Mouse (Mus musculus): Measurements from ENCODE around the gene D630045J12Rik. TPM values are rescaled to one million over a fixed set of nuclear protein-coding genes. Genes with fewer than 3 reads are reported as not detected.

D630045J12Rik gene
- polyA plus RNA-seq, 1 experiment from 2014 or later = 16.9 TPM

DNA sequence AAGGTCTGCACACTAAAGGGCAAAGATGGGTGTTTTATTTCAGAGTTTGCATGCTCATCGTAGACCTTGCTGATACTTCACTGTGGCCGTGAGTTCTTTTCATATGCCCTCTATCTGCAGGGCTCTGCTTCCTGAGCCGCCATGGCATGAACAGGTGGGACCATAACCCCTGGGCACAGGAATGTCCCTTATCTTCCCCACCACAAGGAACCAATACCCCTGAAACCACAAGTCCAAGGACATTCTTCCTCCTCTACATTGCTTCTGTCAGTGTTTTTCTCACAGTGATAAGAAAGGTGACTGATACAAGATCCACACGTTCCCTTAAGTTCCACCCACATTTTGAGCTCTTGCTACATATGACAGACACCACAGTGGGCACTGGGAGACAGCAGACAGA is 3.0 kb upstream of the D630045J12Rik start:
- no peaks in the 10 kb centered on the region for H3K27me3 ChIP-seq
- 96% methylated on average over 4 of the region's 4 CpGs for WGBS
- H3K9me3 ChIP-seq = no peaks in the 10 kb centered on the region
- no peak overlapping the region for H3K27ac ChIP-seq (replicated peaks)
- H3K4me3 ChIP-seq = no peak overlapping the region
- H3K9ac ChIP-seq = no peak overlapping the region
- H3K4me1 ChIP-seq (replicated peaks) = peaks cover 18% of the 10 kb centered on the region
- no peaks in the 10 kb centered on the region for H3K36me3 ChIP-seq
- no peak for ATAC-seq (ENCODE audit: low FRiP score, low read depth)
- no peak overlapping the region for H3K4me2 ChIP-seq

DNA sequence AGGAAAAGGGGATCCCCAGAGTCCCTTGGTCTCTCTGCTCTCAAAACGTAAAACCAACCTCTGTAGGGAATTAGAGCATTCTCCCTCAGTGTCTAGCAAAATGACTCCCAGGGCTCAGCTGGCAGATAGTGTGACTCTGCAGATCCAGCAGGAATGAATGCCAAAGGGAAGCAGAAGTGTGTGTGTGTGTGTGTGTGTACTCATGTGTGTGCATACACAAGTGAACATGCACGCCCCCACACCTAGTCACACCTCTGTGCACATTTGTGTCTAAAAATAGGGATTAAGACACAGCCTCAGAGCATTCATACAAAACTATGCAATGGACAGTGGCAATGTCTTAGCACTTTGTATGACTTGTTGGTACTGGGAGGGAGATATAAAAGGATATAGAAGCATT is 2.0 kb upstream of the D630045J12Rik start:
- Histone ChIP-seq H3K36me3 (no peaks in the 10 kb centered on the region), H3K27me3 (no peaks in the 10 kb centered on the region), H3K4me3 (no peak overlapping the region), H3K9me3 (no peaks in the 10 kb centered on the region), H3K27ac (replicated peaks) (no peak overlapping the region), H3K9ac (no peak overlapping the region), H3K4me2 (no peak overlapping the region), H3K4me1 (replicated peaks) (peaks cover 28% of the 10 kb centered on the region)
- no peak for ATAC-seq (ENCODE audit: low FRiP score, low read depth)
- 40% methylated on average over 2 of the region's 2 CpGs for WGBS

DNA sequence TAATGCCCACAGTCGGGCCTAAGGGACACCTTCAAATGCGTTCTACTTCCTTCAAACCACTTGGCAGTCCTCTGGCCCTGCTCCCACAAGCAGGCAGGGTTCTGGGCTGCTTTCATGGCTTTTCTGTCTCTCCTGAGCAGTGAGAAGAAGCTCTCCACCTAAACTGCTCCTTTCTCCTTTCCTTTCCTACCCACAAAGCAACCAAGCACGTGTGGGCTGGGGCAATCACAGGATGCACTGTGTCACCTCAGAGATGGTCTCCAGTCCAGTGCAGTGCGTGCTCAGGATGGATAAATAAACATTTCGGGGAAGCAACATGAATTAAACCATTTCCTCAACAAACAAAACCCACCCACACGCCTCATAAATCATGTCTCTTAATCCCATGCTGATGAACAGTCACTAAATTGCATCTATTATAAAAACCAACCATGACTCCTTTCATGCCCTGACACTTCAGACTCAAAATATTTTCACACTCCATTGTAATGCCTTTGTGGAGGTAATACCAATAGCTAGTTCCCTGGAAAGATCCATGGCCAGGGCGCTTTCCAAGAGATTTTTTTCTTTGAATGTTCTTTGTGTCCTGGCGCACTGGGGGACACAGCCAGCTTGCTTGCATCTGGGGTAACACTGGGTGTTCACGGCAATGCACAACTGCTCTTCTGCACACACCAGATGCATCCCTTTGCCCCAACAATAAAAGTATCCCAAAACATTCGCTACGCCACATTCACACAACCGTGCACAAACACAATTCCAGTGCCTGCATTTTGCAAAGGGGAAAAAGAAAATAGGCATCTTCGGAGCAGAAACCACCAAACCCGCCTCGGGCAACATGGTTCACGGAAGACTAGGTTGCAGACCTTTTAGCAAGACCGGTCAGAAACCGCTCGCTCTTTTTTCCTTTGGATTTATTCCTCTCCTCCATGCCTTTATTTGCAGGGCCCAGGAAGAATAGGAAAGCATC is 758 bp downstream of the D630045J12Rik start:
- H3K4me1 ChIP-seq (replicated peaks) = peaks cover 51% of the 10 kb centered on the region
- H3K4me3 ChIP-seq = peak overlapping the region; percentile 74
- H3K4me2 ChIP-seq = peak overlapping the region; percentile 71
- no peaks in the 10 kb centered on the region for H3K27me3 ChIP-seq
- 3% methylated on average over 19 of the region's 19 CpGs for WGBS
- peak overlapping the region; percentile 95 for H3K27ac ChIP-seq (replicated peaks)
- peak overlapping the region; percentile 92 for H3K9ac ChIP-seq
- H3K36me3 ChIP-seq = no peaks in the 10 kb centered on the region
- no peaks in the 10 kb centered on the region for H3K9me3 ChIP-seq
- ATAC-seq (ENCODE audit: low FRiP score, low read depth) = peak; percentile 1; the same call in 1 of the 2 replicates

DNA sequence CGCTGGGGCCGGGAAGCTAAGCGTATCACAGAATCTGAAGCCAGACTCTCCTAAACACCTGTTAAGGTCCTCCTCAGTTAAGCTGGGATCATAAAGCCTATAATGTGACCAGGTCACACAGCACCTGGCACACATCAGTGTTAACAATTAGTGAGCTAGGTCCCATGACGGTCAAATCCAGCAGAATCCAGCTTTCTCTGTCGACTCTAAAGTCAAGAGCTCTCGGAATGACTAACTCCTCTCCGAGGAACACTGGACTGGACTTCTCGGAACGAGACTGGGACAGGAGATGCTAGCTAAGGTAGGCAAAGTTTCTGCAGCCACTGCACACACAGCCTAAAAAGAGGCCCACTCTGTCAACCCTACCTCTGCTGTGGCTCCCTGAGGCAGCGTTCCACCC is 1.7 kb downstream of the D630045J12Rik start:
- no peaks in the 10 kb centered on the region for H3K36me3 ChIP-seq
- no peaks in the 10 kb centered on the region for H3K9me3 ChIP-seq
- H3K27me3 ChIP-seq = no peaks in the 10 kb centered on the region
- 47% methylated on average over 10 of the region's 10 CpGs for WGBS
- peaks cover 53% of the 10 kb centered on the region for H3K4me1 ChIP-seq (replicated peaks)
- peak overlapping the region; percentile 95 for H3K27ac ChIP-seq (replicated peaks)
- peak overlapping the region; percentile 71 for H3K4me2 ChIP-seq
- ATAC-seq (ENCODE audit: low FRiP score, low read depth) = no peak
- H3K4me3 ChIP-seq = peak overlapping the region; percentile 74
- peak overlapping the region; percentile 92 for H3K9ac ChIP-seq

DNA sequence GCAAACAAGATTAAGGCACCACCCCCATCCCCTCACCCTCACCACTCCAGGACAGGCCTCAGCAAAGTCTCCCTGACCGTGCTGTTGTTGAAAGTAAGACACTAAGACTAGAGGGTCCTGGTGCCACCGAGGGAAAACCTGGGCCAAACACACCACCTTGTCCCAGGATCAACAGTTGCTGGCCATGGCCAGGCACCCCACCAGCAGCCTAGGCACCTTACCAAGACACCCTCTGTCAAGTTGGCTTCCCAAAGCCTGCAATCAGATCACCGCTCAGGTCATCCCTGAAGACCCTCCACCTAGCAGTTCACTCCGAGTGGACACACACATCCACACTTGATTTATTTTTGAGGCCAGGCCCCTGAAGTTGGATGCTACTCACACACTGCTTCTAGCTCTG is 2.3 kb downstream of the D630045J12Rik start:
- H3K9ac ChIP-seq = no peak overlapping the region
- H3K4me1 ChIP-seq (replicated peaks) = peaks cover 53% of the 10 kb centered on the region
- no peak for ATAC-seq (ENCODE audit: low FRiP score, low read depth)

DNA sequence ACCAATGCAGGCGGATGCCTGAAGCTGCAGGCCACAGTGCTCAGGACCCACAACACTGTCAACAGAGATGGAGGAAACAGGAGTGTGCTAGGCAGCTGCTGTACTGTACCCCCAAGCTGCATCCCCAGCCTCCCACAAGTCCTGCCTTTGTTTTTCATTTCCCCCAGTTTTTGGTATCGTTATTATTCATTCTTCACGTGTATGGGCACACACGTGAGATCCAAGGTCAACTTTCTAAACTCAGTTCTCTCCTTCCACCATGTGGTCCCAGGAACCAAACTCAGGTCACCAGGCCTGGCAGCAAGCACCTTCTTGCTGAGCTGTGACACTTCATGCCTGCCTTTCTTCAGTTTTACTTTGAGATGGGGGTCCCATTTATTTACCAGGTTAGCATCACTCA is 6.4 kb downstream of the D630045J12Rik start:
- WGBS = 90% methylated on average over 4 of the region's 4 CpGs
- no peak overlapping the region for H3K4me3 ChIP-seq
- no peaks in the 10 kb centered on the region for H3K36me3 ChIP-seq
- peaks cover 68% of the 10 kb centered on the region for H3K4me1 ChIP-seq (replicated peaks)
- no peak overlapping the region for H3K9ac ChIP-seq
- H3K27me3 ChIP-seq = no peaks in the 10 kb centered on the region
- ATAC-seq (ENCODE audit: low FRiP score, low read depth) = no peak
- no peak overlapping the region for H3K4me2 ChIP-seq
- H3K9me3 ChIP-seq = no peaks in the 10 kb centered on the region
- no peak overlapping the region for H3K27ac ChIP-seq (replicated peaks)

More for the DNA sequence above, 2.3 kb downstream of the D630045J12Rik start:
- Histone ChIP-seq H3K36me3 (no peaks in the 10 kb centered on the region), H3K4me3 (peak overlapping the region; percentile 74), H3K4me2 (peak overlapping the region; percentile 71), H3K9me3 (no peaks in the 10 kb centered on the region), H3K27me3 (no peaks in the 10 kb centered on the region), H3K27ac (replicated peaks) (no peak overlapping the region)
- WGBS = 71% methylated on average over 4 of the region's 4 CpGs

DNA sequence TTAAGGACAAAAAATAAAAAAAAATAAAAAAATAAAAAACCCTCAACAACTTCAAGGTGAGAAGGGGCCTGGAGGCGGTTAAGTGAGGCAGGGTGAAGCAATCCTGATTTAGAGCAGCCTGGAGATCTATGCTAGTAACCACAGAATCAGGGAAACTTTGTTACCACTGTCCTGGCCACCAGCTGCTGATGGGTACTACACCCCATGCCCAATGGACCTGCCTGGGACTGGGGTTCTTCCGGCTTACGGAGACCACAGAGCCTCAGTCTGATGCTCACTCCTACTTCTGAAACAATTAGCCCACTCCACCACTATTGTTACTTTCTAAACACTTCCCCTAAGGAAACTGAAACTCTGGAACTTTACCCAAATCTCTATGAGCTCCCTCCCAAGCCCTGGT is 9.0 kb downstream of the D630045J12Rik start:
- Histone ChIP-seq H3K4me3 (no peak overlapping the region), H3K36me3 (no peaks in the 10 kb centered on the region), H3K4me1 (replicated peaks) (peaks cover 55% of the 10 kb centered on the region), H3K4me2 (no peak overlapping the region), H3K27me3 (no peaks in the 10 kb centered on the region), H3K9ac (no peak overlapping the region), H3K27ac (replicated peaks) (no peak overlapping the region), H3K9me3 (no peaks in the 10 kb centered on the region)
- WGBS = 95% methylated on average over 3 of the region's 3 CpGs
- no peak for ATAC-seq (ENCODE audit: low FRiP score, low read depth)

DNA sequence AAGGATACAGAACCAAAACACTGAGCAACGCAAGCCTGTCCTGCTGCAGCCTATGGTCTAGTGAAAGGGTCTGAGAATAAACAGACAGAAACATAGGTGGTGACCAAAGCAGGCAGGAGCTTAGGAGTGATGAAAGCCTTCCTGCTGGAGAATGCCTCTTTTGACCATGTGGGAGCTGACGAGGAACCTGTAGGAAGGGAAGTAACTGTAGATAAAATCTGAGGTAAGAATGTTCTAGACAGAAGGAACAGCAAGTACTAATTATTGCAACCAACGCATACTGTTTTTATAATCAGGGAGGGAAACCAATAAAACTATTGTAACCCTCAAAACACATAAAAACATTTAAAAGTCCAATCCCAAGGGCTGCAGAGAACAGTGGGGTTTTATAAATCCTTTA is 9.6 kb downstream of the D630045J12Rik start:
- Histone ChIP-seq H3K9ac (no peak overlapping the region), H3K27me3 (no peaks in the 10 kb centered on the region), H3K4me2 (no peak overlapping the region), H3K4me1 (replicated peaks) (peaks cover 50% of the 10 kb centered on the region), H3K4me3 (no peak overlapping the region), H3K9me3 (no peaks in the 10 kb centered on the region), H3K27ac (replicated peaks) (no peak overlapping the region), H3K36me3 (no peaks in the 10 kb centered on the region)
- no peak for ATAC-seq (ENCODE audit: low FRiP score, low read depth)
- WGBS = 75% methylated on average over 3 of the region's 3 CpGs

DNA sequence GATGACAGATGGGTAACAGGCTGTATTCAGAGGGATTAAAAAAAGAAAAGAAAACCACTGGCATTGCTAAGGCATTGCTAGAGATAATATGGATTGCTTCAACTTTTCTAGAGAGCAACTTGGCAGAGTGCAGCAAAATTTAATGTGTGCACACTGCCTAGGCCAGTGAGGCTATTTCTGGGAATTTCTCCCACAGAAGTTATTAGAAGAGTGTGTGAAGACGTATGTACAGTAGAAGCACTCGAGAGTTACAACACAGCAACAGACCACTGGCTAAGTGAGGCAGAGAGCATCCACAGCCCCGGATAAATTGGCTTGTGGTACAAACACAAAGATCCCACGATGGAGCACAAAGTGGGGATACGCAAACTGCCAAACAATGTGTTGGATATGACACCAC is 11.0 kb downstream of the D630045J12Rik start:
- H3K36me3 ChIP-seq = no peaks in the 10 kb centered on the region
- no peak overlapping the region for H3K4me3 ChIP-seq
- no peak overlapping the region for H3K9ac ChIP-seq
- no peak overlapping the region for H3K27ac ChIP-seq (replicated peaks)
- no peak for ATAC-seq (ENCODE audit: low FRiP score, low read depth)
- H3K27me3 ChIP-seq = no peaks in the 10 kb centered on the region
- WGBS = 80% methylated on average over 5 of the region's 5 CpGs
- no peaks in the 10 kb centered on the region for H3K9me3 ChIP-seq
- peaks cover 39% of the 10 kb centered on the region for H3K4me1 ChIP-seq (replicated peaks)
- no peak overlapping the region for H3K4me2 ChIP-seq

DNA sequence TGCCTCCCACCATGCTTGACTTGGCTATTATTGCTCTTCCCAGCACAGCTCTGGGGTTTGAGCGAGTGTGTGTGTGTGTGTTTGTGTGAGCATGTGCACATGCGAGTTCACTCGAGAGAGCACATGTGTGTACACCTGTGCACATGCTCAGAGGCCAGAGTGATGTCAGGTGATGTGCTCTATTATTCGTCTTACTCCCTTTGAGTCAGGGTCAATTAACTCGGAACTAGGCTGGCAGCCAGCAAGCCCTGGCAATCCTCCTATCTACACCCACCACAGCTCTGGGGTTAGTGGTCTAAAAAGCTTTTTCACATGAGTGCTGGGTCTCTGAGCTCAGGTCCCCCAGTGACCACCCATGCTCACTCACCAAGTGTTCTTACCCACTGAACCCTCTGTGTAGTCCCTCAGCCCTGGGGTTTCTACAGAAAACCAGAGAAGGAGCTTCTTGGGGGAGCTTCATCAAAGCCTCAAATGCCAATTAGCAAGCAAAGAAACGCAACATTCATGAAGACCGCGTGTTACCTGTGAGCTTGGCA is 11.4 kb downstream of the D630045J12Rik start:
- no peaks in the 10 kb centered on the region for H3K27me3 ChIP-seq
- H3K4me3 ChIP-seq = no peak overlapping the region
- H3K9me3 ChIP-seq = no peaks in the 10 kb centered on the region
- no peak overlapping the region for H3K27ac ChIP-seq (replicated peaks)
- no peak overlapping the region for H3K9ac ChIP-seq
- H3K4me1 ChIP-seq (replicated peaks) = peaks cover 39% of the 10 kb centered on the region
- no peaks in the 10 kb centered on the region for H3K36me3 ChIP-seq
- 65% methylated on average over 8 of the region's 8 CpGs for WGBS
- no peak overlapping the region for H3K4me2 ChIP-seq
- peak; percentile 20; the same call in 1 of the 2 replicates for ATAC-seq (ENCODE audit: low FRiP score, low read depth)

DNA sequence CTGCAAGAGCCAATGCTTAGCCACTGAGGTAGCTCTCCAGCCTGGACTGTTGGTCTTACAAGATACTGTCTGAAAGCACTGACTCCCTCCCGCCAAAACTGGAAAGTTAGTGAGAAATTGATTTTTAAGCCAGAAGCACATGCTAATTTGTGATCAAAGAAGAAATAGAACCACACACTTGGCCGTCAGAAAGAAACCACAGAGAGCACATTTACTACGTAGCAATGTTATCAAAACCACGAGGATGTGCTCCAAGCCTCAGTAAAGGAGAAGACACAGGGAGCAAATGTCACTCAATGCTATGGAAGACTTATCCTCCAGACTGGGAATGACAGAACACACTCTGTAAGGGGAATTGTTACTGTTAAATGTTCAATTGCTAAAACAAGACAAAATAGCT is 12.3 kb downstream of the D630045J12Rik start:
- no peaks in the 10 kb centered on the region for H3K9me3 ChIP-seq
- H3K36me3 ChIP-seq = no peaks in the 10 kb centered on the region
- WGBS = 92% methylated on average over 4 of the region's 4 CpGs
- H3K9ac ChIP-seq = no peak overlapping the region
- ATAC-seq (ENCODE audit: low FRiP score, low read depth) = no peak
- H3K4me2 ChIP-seq = no peak overlapping the region
- H3K4me1 ChIP-seq (replicated peaks) = peaks cover 39% of the 10 kb centered on the region
- H3K27ac ChIP-seq (replicated peaks) = no peak overlapping the region
- H3K27me3 ChIP-seq = no peaks in the 10 kb centered on the region
- H3K4me3 ChIP-seq = no peak overlapping the region

DNA sequence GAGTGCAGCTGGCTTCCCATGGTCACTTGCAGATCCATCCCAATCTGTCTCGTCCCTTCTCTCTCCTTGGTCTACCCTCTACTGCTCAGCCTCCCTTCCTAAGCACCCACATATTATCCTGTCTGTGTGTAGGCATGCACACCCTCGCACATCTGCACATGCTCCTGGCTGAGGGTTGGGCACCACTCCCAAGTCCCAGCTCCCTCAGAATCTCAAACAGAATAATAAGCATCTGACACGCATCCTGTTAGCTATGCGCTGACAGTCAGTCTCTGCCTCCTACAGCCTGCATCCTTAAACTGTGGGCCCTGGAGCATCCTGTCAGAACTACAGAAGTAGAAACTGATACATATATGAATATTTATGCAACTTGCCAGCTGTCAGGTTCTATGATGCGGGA is 13.2 kb downstream of the D630045J12Rik start:
- Histone ChIP-seq H3K9ac (no peak overlapping the region), H3K4me3 (no peak overlapping the region), H3K9me3 (no peaks in the 10 kb centered on the region), H3K36me3 (no peaks in the 10 kb centered on the region), H3K27me3 (no peaks in the 10 kb centered on the region), H3K4me1 (replicated peaks) (peaks cover 33% of the 10 kb centered on the region), H3K27ac (replicated peaks) (no peak overlapping the region), H3K4me2 (no peak overlapping the region)
- ATAC-seq (ENCODE audit: low FRiP score, low read depth) = peak; percentile 17; the same call in 1 of the 2 replicates
- WGBS = 74% methylated on average over 5 of the region's 5 CpGs
